Mouse (Mus musculus) CH12.LX (cell line): ENCODE data around the gene Fancd2.

Experiments
- CHD1 ChIP-seq: IDR thresholded peaks from 2 replicates; pipeline ENCODE4 v1.6.1; 2012; ENCODE audit warnings: low read depth, low read length, improper control_type of control experiment, inconsistent platforms
- CHD2 ChIP-seq: IDR thresholded peaks from 2 replicates; pipeline ENCODE4 v1.6.1; 2011; ENCODE audit warnings: low read length, improper control_type of control experiment
- CTCF ChIP-seq, 2 experiments: IDR thresholded peaks in 1 of 2; conservative IDR thresholded peaks in 1 of 2; 2 replicates each; pipeline ENCODE4 v1.5.1; 2011 to 2012; ENCODE audit warnings: low read depth in 2 of 2, low read length in 2 of 2, improper control_type of control experiment in 1 of 2, inconsistent platforms in 1 of 2, mild to moderate bottlenecking in 1 of 2, moderate library complexity in 1 of 2
- E2F4 ChIP-seq: IDR thresholded peaks from 2 replicates; pipeline ENCODE4 v1.6.1; 2011; ENCODE audit warnings: low read depth, low read length, improper control_type of control experiment; ENCODE audit not compliant: insufficient replicate concordance
- HCFC1 ChIP-seq: IDR thresholded peaks from 2 replicates; pipeline ENCODE4 v1.6.1; 2012; ENCODE audit warnings: low read depth, mild to moderate bottlenecking, inconsistent platforms, low read length, improper control_type of control experiment
- MAX ChIP-seq: IDR thresholded peaks from 2 replicates; pipeline ENCODE4 v1.6.1; 2011; ENCODE audit warnings: low read length, improper control_type of control experiment
- MYC ChIP-seq: IDR thresholded peaks from 2 replicates; pipeline ENCODE4 v1.6.1; 2011; ENCODE audit warnings: low read depth, mild to moderate bottlenecking, improper control_type of control experiment, low read length
- NRF1 ChIP-seq: IDR thresholded peaks from 2 replicates; pipeline ENCODE4 v1.6.1; 2014; ENCODE audit warnings: low read depth, mild to moderate bottlenecking, inconsistent platforms, low read length, improper control_type of control experiment, moderate library complexity
- POLR2A ChIP-seq: IDR thresholded peaks from 2 replicates; pipeline ENCODE4 v1.6.1; 2011; ENCODE audit warnings: low read depth, mild to moderate bottlenecking, improper control_type of control experiment, low read length
- SMC3 ChIP-seq: IDR thresholded peaks from 2 replicates; pipeline ENCODE4 v1.6.1; 2011; ENCODE audit warnings: low read depth, low read length, improper control_type of control experiment
- USF1 ChIP-seq: IDR thresholded peaks from 2 replicates; pipeline ENCODE4 v1.6.1; 2014; ENCODE audit warnings: low read depth, mild to moderate bottlenecking, inconsistent platforms, low read length, improper control_type of control experiment
- USF2 ChIP-seq: conservative IDR thresholded peaks from 2 replicates; pipeline ENCODE4 v1.6.1; 2011; ENCODE audit warnings: low read depth, low read length, improper control_type of control experiment

- TF ChIP-seq USF2 (no peak), SMC3 (no peak), USF1 (no peak), CTCF (conservative IDR thresholded peaks at IDR 0.05 in 1 of 2, IDR thresholded peaks at IDR 0.05 in 1 of 2; ENCODE audit: low read depth in 2 of 2, low read length in 2 of 2) (no peak), HCFC1 (no peak), CHD2 (no peak), MAX (no peak), POLR2A (no peak), CHD1 (no peak), E2F4 (no peak), NRF1 (no peak), MYC (no peak)
Measured at GRCm38 (mm10) chr6:113494258-113494788, 37.2 kb upstream of the Fancd2 start.
